Mouse (Mus musculus) kidney, postnatal 0 days (tissue): ENCODE data around the gene Meis3. TPM values are rescaled to one million over a fixed set of nuclear protein-coding genes. Genes with fewer than 3 reads are reported as not detected.
A peak's percentile ranks its signal among the peaks of the same experiment; 100 is the strongest.

Experiments used
- ATAC-seq: fragments of 200-750 bp; cut with Nextera tagmentation; replicated peaks from 2 replicates; pipeline ENCODE4 v1.8.0; 2017; ENCODE audit warnings: low read depth, moderate number of reproducible peaks, moderate TSS enrichment, moderate library complexity; ENCODE audit not compliant: low FRiP score
- DNase-seq: peaks from one replicate; pipeline ENCODE4 v3.0.0-alpha.2; 2016; ENCODE audit warnings: low spot score
- H3K27ac ChIP-seq: fragments of 300-500 bp; sonication (generic); 2 replicates; pipeline ENCODE4 v1.5.1; 2014; ENCODE audit warnings: mild to moderate bottlenecking
- H3K27me3 ChIP-seq: fragments of 300-500 bp; sonication (generic); 2 replicates; pipeline ENCODE4 v1.6.1; 2014; ENCODE audit warnings: low read length, mixed read lengths; ENCODE audit not compliant: insufficient read depth
- H3K36me3 ChIP-seq: fragments of 300-500 bp; sonication (generic); 2 replicates; pipeline ENCODE4 v1.6.1; 2014; ENCODE audit warnings: low read length, mixed read lengths; ENCODE audit not compliant: insufficient read depth
- H3K4me1 ChIP-seq: fragments of 300-500 bp; sonication (generic); replicated peaks from 2 replicates; pipeline ENCODE4 v1.6.1; 2014; ENCODE audit warnings: antibody characterized with exemption, low read length, mixed read lengths; ENCODE audit not compliant: insufficient read depth
- H3K4me2 ChIP-seq: fragments of 300-500 bp; sonication (generic); 2 replicates; pipeline ENCODE4 v1.6.1; 2014; ENCODE audit warnings: mild to moderate bottlenecking, low read length, moderate library complexity, mixed read lengths
- H3K4me3 ChIP-seq: fragments of 300-500 bp; sonication (generic); replicated peaks from 2 replicates; pipeline ENCODE4 v1.5.1; 2014; ENCODE audit warnings: low read depth, low read length
- H3K9ac ChIP-seq: fragments of 300-500 bp; sonication (generic); 2 replicates; pipeline ENCODE4 v1.6.1; 2014; ENCODE audit warnings: low read depth, low read length
- H3K9me3 ChIP-seq: fragments of 300-500 bp; sonication (generic); replicated peaks from 2 replicates; pipeline ENCODE4 v1.6.1; 2016; ENCODE audit warnings: low read length, inconsistent platforms, mixed read lengths
- CTCF ChIP-seq: IDR thresholded peaks from 2 replicates; pipeline ENCODE4 v1.5.1; 2016; ENCODE audit warnings: antibody characterized with exemption, low read depth, mild to moderate bottlenecking, moderate library complexity
- WGBS: fragments of 180-500 bp; shearing (Covaris S2); extraction: QIAGEN DNeasy Blood & Tissue Kit; methylation state at CpG from one replicate; pipeline ENCODE4 v1.1.7; 2014; 5-methylcytosine and 5-hydroxymethylcytosine counted together
- polyA plus RNA-seq: library from polyadenylated mRNA; unstranded; fragments of >200 nt; fragmentation: Nextera tagmentation; extraction: Ambion mirVana; gene quantifications from 2 replicates; pipeline ENCODE4 v1.2.1, GENCODE M21; 2015

The Meis3 gene
- polyA plus RNA-seq, result 12.9 and 16.7 TPM in 2 replicates

DNA sequence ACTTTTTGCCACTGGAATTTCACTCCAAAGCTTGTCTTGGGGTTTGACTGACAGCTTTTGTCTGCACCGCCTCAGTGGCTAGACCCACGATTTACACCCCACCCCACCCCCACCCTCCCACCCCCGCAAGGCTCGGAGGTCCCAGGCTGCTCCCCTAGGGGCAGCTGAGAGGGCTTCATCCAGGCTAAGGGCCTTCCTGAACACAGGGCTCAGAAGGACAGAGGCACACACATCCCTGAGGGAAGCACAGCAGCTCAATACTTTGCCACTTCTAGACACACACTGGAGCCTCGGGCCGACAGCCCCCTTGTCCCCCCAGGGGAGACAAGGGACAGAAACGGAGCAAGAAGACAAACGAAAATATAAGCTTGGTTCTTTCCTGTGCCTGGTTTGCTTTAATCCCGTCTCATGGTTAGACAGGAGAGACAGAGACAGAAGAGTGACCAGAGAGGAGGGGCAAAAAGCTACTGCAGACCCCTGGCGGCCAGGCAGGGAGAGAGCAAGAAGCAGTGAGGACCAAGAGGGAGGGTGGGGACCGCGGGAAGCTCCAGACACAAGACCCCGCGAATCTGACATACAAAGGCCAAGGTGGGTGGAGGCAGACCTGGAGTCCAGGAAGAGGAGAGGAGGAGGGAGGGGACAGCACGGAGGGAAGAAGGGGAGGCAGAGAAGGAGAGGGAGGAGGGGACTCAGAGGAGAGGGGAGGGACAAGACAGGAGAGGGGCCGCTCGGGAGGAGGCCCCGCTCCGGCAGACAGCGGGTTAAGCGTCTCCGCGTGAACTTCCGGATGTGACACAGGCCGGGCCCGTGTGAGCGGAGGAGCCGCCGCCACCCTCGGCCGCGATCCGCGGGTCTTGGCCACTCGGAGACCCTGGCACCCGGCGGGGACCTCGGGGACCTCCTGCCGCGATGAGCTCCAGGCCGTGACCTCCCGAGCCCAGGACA, at the start of gene Meis3:
TSS of gene Meis3 (plus strand) at position 494 of the 945 bp plus-strand sequence.
- H3K27me3 ChIP-seq, result no peaks in the 10 kb centered on the region
- H3K9ac ChIP-seq, result peak within 1 kb of the TSS; percentile 62
- peak within 1 kb of the TSS; percentile 79 for H3K4me2 ChIP-seq
- H3K27ac ChIP-seq, result no peak within 1 kb of the TSS
- peak; percentile 59 for TF ChIP-seq CTCF
- peak within 1 kb of the TSS; percentile 54 for H3K4me3 ChIP-seq
- H3K9me3 ChIP-seq, result no peaks in the 10 kb centered on the region
- WGBS, result 0% methylated on average over 22 of the region's 42 CpGs
- ATAC-seq (peak; percentile 50; the same call in 1 of the 2 replicates), DNase-seq (peak; percentile 74)
- 0 out of 2 replicates have a peak, but pooled peaks cover 3% of the 10 kb centered on the region for H3K4me1 ChIP-seq
- no peaks in the 10 kb centered on the region for H3K36me3 ChIP-seq

DNA sequence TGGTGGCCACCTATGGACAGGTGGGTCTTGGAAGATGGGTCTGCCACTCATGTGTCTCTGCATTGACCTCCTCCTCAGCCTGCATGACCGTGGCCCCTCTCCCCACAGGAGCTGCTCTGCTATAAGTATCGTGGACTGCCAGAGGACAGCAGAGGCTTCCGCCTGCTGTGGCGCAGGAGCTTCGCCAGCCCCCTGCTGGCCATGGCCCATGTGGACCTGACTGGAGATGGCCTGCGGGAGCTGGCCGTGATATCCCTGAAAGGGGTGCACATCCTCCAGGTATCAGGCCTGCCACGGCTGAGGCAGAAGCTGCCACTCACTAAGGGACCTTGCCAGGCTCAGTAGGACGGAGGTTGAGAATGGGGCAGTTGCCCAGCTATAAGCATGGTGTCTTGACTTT, 49.1 kb upstream of the Meis3 start:
- Histone ChIP-seq H3K27me3 (no peaks in the 10 kb centered on the region), H3K27ac (no peak overlapping the region), H3K4me1 (peaks cover 9% of the 10 kb centered on the region; the same call in 1 of the 2 replicates), H3K9me3 (no peaks in the 10 kb centered on the region), H3K9ac (no peak overlapping the region), H3K4me3 (no peak overlapping the region), H3K36me3 (peaks cover 6% of the 10 kb centered on the region; the same call in 1 of the 2 replicates), H3K4me2 (no peak overlapping the region)
- ATAC-seq (no peak), DNase-seq (no peak)
- no peak for TF ChIP-seq CTCF
- 79% methylated on average over 9 of the region's 9 CpGs for WGBS

DNA sequence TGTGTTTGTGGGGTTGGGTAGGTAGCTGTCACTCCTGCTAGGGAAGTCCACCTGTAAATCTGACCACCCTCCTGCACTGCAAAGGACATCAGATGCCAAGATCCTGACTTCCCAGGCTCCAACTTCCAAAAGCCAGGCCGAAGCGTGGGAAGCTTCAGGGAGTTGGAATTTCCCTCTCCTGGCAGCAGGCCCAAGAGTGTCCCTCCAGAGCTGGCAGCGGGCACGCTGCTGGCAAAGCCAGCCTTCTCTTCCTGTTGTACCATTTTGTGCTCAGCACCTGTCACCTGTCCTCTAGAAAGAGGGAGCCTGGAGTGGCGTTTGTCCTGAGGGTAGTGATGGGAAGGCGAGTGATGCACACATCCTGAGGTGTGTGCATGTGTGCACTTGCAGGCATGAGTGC, 46.5 kb upstream of the Meis3 start:
- Histone ChIP-seq H3K4me1 (peaks cover 9% of the 10 kb centered on the region; the same call in 1 of the 2 replicates), H3K27ac (no peak overlapping the region), H3K9ac (no peak overlapping the region), H3K4me3 (no peak overlapping the region), H3K9me3 (no peaks in the 10 kb centered on the region), H3K36me3 (peaks cover 6% of the 10 kb centered on the region; the same call in 1 of the 2 replicates), H3K27me3 (no peaks in the 10 kb centered on the region), H3K4me2 (no peak overlapping the region)
- ATAC-seq (no peak), DNase-seq (no peak)
- 82% methylated on average over 6 of the region's 6 CpGs for WGBS
- no peak for TF ChIP-seq CTCF

DNA sequence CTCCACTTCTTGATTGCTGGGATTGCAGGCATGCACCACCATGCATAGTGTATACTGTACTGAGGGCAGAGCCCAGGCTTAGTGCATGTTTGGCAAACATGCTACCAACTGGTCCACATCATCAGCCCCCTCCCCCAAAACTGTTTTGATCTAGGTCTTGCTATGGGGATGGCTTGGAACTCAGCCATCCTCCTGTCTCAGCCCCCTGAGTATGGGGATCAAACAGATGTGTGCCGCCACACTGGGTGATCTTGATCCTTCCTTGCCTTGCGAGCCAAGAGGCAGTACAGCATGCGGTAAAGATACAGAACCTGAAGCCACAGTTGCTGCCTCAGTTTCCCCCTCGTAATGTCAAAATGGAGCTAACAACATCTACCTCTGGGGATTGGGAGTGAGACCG, 46.0 kb upstream of the Meis3 start:
- WGBS, result 66% methylated on average over 5 of the region's 5 CpGs
- Histone ChIP-seq H3K9me3 (no peaks in the 10 kb centered on the region), H3K4me1 (peaks cover 9% of the 10 kb centered on the region; the same call in 1 of the 2 replicates), H3K4me3 (no peak overlapping the region), H3K27me3 (no peaks in the 10 kb centered on the region), H3K4me2 (peak overlapping the region; percentile 83), H3K27ac (no peak overlapping the region), H3K9ac (no peak overlapping the region), H3K36me3 (peaks cover 6% of the 10 kb centered on the region; the same call in 1 of the 2 replicates)
- ATAC-seq (no peak), DNase-seq (no peak)
- TF ChIP-seq CTCF, result no peak

DNA sequence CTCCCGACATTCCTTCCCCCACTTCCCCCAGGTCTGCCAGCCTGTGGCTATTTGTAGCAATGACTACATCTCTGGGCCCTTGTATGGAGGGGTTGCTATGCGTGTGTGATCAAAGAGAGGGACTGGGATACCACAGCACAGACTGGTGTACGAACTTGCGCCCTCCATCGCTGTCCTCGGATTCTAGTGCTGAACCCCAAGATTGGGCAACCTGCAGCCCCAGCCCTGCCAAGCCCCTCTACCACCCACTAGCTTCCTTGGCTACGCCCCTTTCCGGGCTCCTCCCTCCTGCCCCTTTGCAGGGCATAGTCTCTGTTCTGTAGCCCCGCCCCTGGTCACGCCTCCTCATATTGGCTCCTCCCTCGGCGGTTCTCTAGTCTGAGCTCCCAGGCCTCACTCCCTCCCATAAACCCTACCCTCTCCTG, 45.5 kb upstream of the Meis3 start, which contains the start of gene Slc8a2:
TSS of gene Slc8a2 (plus strand) at position 406 of the 425 bp plus-strand sequence.
- WGBS, result under 1% methylated on average over 12 of the region's 12 CpGs
- H3K4me3 ChIP-seq, result peak within 1 kb of the TSS; percentile 45
- H3K27ac ChIP-seq, result no peak within 1 kb of the TSS; the same call in 1 of the 2 replicates
- H3K4me1 ChIP-seq, result peaks cover 9% of the 10 kb centered on the region; the same call in 1 of the 2 replicates
- no peaks in the 10 kb centered on the region for H3K27me3 ChIP-seq
- peak; percentile 90 for DNase-seq
- no peaks in the 10 kb centered on the region for H3K9me3 ChIP-seq
- peak within 1 kb of the TSS; percentile 57 for H3K9ac ChIP-seq
- ATAC-seq, result peak; percentile 89
- peak within 1 kb of the TSS; percentile 83 for H3K4me2 ChIP-seq
- peak; percentile 3; the same call in 1 of the 2 replicates for TF ChIP-seq CTCF
- H3K36me3 ChIP-seq, result peaks cover 6% of the 10 kb centered on the region; the same call in 1 of the 2 replicates
